Comparison of ENCODE assay signal across 28 mouse cellular contexts in genomic region chr9:71829137-71829536, GRCm38 (mm10).
"Had no signal": no experiment of that assay in that cellular context is flagged by ENCODE, and none has a peak within 500 bp of the region (broad histone marks: within the 10 kb centered on the region; RNA-seq: fewer than 3 reads in every experiment).

No protein-coding gene starts in this region.

- H3K27me3 ChIP-seq: heart, embryonic 13.5 days; heart, embryonic 15.5 days; hindbrain, embryonic 13.5 days; hindbrain, embryonic 15.5 days; kidney, embryonic 15.5 days; limb, embryonic 13.5 days; limb, embryonic 15.5 days; liver, embryonic 13.5 days; liver, embryonic 15.5 days had no signal

- H3K4me3 ChIP-seq: heart, adult 2 months; heart, embryonic 13.5 days; heart, embryonic 15.5 days; hindbrain, embryonic 13.5 days; hindbrain, embryonic 15.5 days; kidney, embryonic 15.5 days; limb, embryonic 13.5 days; limb, embryonic 15.5 days; liver, embryonic 13.5 days; liver, embryonic 15.5 days had no signal

- H3K9me3 ChIP-seq: heart, embryonic 13.5 days; heart, embryonic 15.5 days; hindbrain, embryonic 13.5 days; hindbrain, embryonic 15.5 days; kidney, embryonic 15.5 days; limb, embryonic 13.5 days; limb, embryonic 15.5 days; liver, embryonic 13.5 days; liver, embryonic 15.5 days had no signal

- H3K9ac ChIP-seq: heart, embryonic 13.5 days; heart, embryonic 15.5 days; hindbrain, embryonic 13.5 days; hindbrain, embryonic 15.5 days; kidney, embryonic 15.5 days; limb, embryonic 13.5 days; limb, embryonic 15.5 days; liver, embryonic 13.5 days; liver, embryonic 15.5 days; liver, postnatal 0 days had no signal

- H3K36me3 ChIP-seq: heart, embryonic 13.5 days; heart, embryonic 15.5 days; hindbrain, embryonic 13.5 days; hindbrain, embryonic 15.5 days; kidney, embryonic 15.5 days; limb, embryonic 13.5 days; limb, embryonic 15.5 days; liver, embryonic 13.5 days; liver, embryonic 15.5 days had no signal

- ATAC-seq: hindbrain, postnatal 0 days; intestine, embryonic 16.5 days; liver, postnatal 0 days had no signal

- DNase-seq: gastrocnemius, postnatal 14 days; gastrocnemius, postnatal 36 days; heart, adult 11 months; heart, adult 2 months; heart, postnatal 14 days; heart, postnatal 36 days; kidney, adult 11 months; kidney, adult 2 months; kidney, adult 9 months; kidney, postnatal 14 days; kidney, postnatal 36 days; layer of hippocampus, adult 9-11 months; layer of hippocampus, postnatal 36 days; left cerebral cortex, postnatal 4 days; liver, embryonic 13.5 days; liver, postnatal 0 days had no signal

- H3K4me1 ChIP-seq: limb, embryonic 13.5 days had no signal

- H3K27ac ChIP-seq: heart, adult 2 months; heart, embryonic 13.5 days; heart, embryonic 15.5 days; hindbrain, embryonic 13.5 days; hindbrain, embryonic 15.5 days; hindbrain, postnatal 0 days; kidney, embryonic 15.5 days; kidney, postnatal 0 days; limb, embryonic 13.5 days; limb, embryonic 15.5 days; liver, embryonic 13.5 days; liver, embryonic 15.5 days had no signal

- H3K4me2 ChIP-seq: heart, embryonic 11.5 days; heart, embryonic 13.5 days; heart, embryonic 15.5 days; hindbrain, embryonic 13.5 days; hindbrain, embryonic 15.5 days; kidney, embryonic 15.5 days; limb, embryonic 13.5 days; limb, embryonic 15.5 days; liver, embryonic 13.5 days; liver, embryonic 15.5 days had no signal
